Comparison of ENCODE assay signal across 9 mouse cellular contexts in the genomic region with DNA sequence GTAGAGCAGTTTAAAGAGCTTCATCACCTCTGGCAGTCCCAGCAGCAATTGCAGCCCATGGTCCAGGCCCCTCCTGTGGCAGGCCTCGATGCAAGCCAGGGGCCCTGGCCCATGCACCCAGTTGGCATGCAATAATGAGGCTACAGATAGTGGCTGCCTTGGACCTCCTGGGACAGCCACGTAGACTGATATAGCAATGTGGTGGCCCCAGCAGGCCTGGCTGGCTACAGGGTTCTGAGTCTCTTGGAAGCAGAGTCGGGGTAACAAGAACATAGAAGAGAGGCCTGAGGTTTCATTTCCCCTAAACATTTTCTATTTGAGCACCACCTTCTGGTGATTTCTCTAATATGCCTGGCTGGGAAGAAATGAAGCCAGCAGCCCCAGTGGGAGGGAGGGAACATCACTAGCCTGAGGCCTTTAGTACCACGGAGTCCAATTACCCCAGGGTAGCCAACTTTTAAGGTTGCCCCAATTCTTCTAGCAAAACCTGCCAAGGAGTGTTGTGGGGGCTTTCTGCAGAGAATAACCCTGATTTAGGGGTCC. TPM values are rescaled to one million over a fixed set of nuclear protein-coding genes. Genes with fewer than 3 reads are reported as not detected.
DNase-seq lines count a peak whose midpoint lies in the region; ATAC-seq and TF ChIP-seq lines count a peak whose summit lies in the region.
"Had no signal": no experiment of that assay in that cellular context is flagged by ENCODE, and none has a peak within 500 bp of the region (broad histone marks: within the 10 kb centered on the region; RNA-seq: fewer than 3 reads in every experiment).

No protein-coding gene starts in this region.

- no peak for DNase-seq in spleen, adult 2 months (ENCODE audit: low read depth in 1 of 2, low spot score in 2 of 2)
- DNase-seq in spleen, postnatal 14 days (ENCODE audit: low spot score in 2 of 2), result no peak
- DNase-seq in adrenal gland, adult (ENCODE audit: inconsistent age in 2 of 2, low spot score in 1 of 2), result no peak
- DNase-seq in left cerebral cortex, adult 11 months (ENCODE audit: low spot score), result no peak
- DNase-seq: lung, adult 18-20 months had no signal

- H3K4me1 ChIP-seq in intestine, embryonic 15.5 days (replicated peaks), result no peaks in the 10 kb centered on the region
- no peaks in the 10 kb centered on the region for H3K4me1 ChIP-seq in intestine, embryonic 16.5 days (ENCODE audit: control insufficient read depth, insufficient read depth, low read length)
- H3K4me1 ChIP-seq in spleen, adult 2 months (ENCODE audit: control insufficient read depth, insufficient read depth, insufficient read length), result peaks cover 4% of the 10 kb centered on the region; the same call in 1 of the 2 replicates

- TF ChIP-seq POLR2A in spleen, adult 2 months (IDR thresholded peaks at IDR 0.05; ENCODE audit: low read depth, low read length), result no peak

- 72% methylated on average over 4 of the region's 4 CpGs for WGBS in intestine, embryonic 15.5 days
- WGBS in intestine, embryonic 16.5 days, result 77% methylated on average over 4 of the region's 4 CpGs
- 44% methylated on average over 4 of the region's 4 CpGs for WGBS in spleen, adult 2 months

- no peak overlapping the region for H3K4me2 ChIP-seq in intestine, embryonic 15.5 days (replicated peaks)
- H3K4me2 ChIP-seq in intestine, embryonic 16.5 days (ENCODE audit: low read depth, low read length), result no peak overlapping the region
- H3K4me2 ChIP-seq: heart, embryonic 13.5 days had no signal

- no peaks in the 10 kb centered on the region for H3K9me3 ChIP-seq in intestine, embryonic 15.5 days
- H3K9me3 ChIP-seq in intestine, embryonic 16.5 days (ENCODE audit: control insufficient read depth, low read length), result no peaks in the 10 kb centered on the region
- H3K9me3 ChIP-seq: heart, embryonic 13.5 days had no signal

- H3K27ac ChIP-seq in intestine, embryonic 15.5 days, result no peak overlapping the region
- no peak overlapping the region for H3K27ac ChIP-seq in intestine, embryonic 16.5 days (ENCODE audit: low read length)
- H3K27ac ChIP-seq in spleen, adult 2 months (ENCODE audit: insufficient read depth, low read length), result peak overlapping the region; percentile 23
- H3K27ac ChIP-seq: heart, embryonic 13.5 days had no signal

- no peak overlapping the region for H3K9ac ChIP-seq in intestine, embryonic 15.5 days
- H3K9ac ChIP-seq in intestine, embryonic 16.5 days (ENCODE audit: low read depth, low read length), result no peak overlapping the region
- H3K9ac ChIP-seq: heart, embryonic 13.5 days had no signal

- ATAC-seq in intestine, embryonic 15.5 days, result 0 out of 2 replicates have a peak, but pooled peaks have one; percentile 26
- no peak for ATAC-seq in intestine, embryonic 16.5 days
- peak; percentile 86 for ATAC-seq in granulocyte monocyte progenitor cell, adult 5-6 weeks (replicated peaks; ENCODE audit: poor library complexity, severe bottlenecking)

- H3K4me3 ChIP-seq in intestine, embryonic 15.5 days (replicated peaks), result no peak overlapping the region
- no peak overlapping the region for H3K4me3 ChIP-seq in intestine, embryonic 16.5 days (ENCODE audit: low read length)
- no peak overlapping the region for H3K4me3 ChIP-seq in spleen, adult 2 months (ENCODE audit: extremely low read depth, insufficient read depth, insufficient read length)
- H3K4me3 ChIP-seq: heart, embryonic 13.5 days had no signal

- H3K27me3 ChIP-seq in intestine, embryonic 15.5 days (replicated peaks), result no peaks in the 10 kb centered on the region
- H3K27me3 ChIP-seq in intestine, embryonic 16.5 days (replicated peaks; ENCODE audit: control insufficient read depth, insufficient read depth, low read length), result no peaks in the 10 kb centered on the region
- no peaks in the 10 kb centered on the region for H3K27me3 ChIP-seq in spleen, adult 2 months (ENCODE audit: control insufficient read depth, insufficient read depth, low read length)
- H3K27me3 ChIP-seq: heart, embryonic 13.5 days had no signal

- peaks cover 7% of the 10 kb centered on the region; the same call in 1 of the 2 replicates for H3K36me3 ChIP-seq in intestine, embryonic 15.5 days
- H3K36me3 ChIP-seq in intestine, embryonic 16.5 days (ENCODE audit: control insufficient read depth, insufficient read depth, low read length), result peaks cover 7% of the 10 kb centered on the region; the same call in 1 of the 2 replicates
- peaks cover 44% of the 10 kb centered on the region for H3K36me3 ChIP-seq in spleen, adult 2 months (ENCODE audit: control insufficient read depth, insufficient read depth, low read length)

- peak; percentile 33; the same call in 1 of the 2 replicates for TF ChIP-seq CTCF in spleen, adult 2 months (IDR thresholded peaks at IDR 0.05; ENCODE audit: extremely low read depth, insufficient read depth, insufficient read length, insufficient replicate concordance)

RNA-seq across cellular contexts. Expression of a gene that starts 10.3 kb away (rescaled TPM):
- 6.7 and 7.1 TPM in 2 replicates for polyA plus RNA-seq in intestine, embryonic 15.5 days (2015; fragmentation: Nextera tagmentation; extraction: Ambion mirVana)
- polyA plus RNA-seq in intestine, embryonic 16.5 days (2015; fragmentation: Nextera tagmentation; extraction: Ambion mirVana), result 7.4 and 8.5 TPM in 2 replicates
- 136 and 178 TPM in 2 replicates for polyA plus RNA-seq in spleen, adult 2 months (2012; rRNA removed)
- 20.2 and 22.6 TPM in 2 replicates for total RNA-seq in granulocyte monocyte progenitor cell, adult 5-6 weeks (2014; fragmentation: Nextera tagmentation)
- total RNA-seq in granulocyte monocyte progenitor cell, adult 5-6 weeks (2017), result 13.7 and 19.6 TPM in 2 replicates

RNA-seq across cellular contexts. Expression of a gene that starts 29.0 kb away (rescaled TPM):
- polyA plus RNA-seq in intestine, embryonic 15.5 days (2015; fragmentation: Nextera tagmentation; extraction: Ambion mirVana), result 13.7 and 15.5 TPM in 2 replicates
- 10.9 and 12.0 TPM in 2 replicates for polyA plus RNA-seq in intestine, embryonic 16.5 days (2015; fragmentation: Nextera tagmentation; extraction: Ambion mirVana)
- 10.1 and 10.2 TPM in 2 replicates for polyA plus RNA-seq in spleen, adult 2 months (2012; rRNA removed)
- not detected in 2 replicates for total RNA-seq in granulocyte monocyte progenitor cell, adult 5-6 weeks (2014; fragmentation: Nextera tagmentation)
- 0.15 and 0.22 TPM in 2 replicates for total RNA-seq in granulocyte monocyte progenitor cell, adult 5-6 weeks (2017)

Comparison
In these comparisons a context has a peak if more than half of its experiments do, and no peak if none do; other contexts are left out.
1. RNA of a gene that starts 10.3 kb away (polyA plus RNA-seq): 136 to 178 TPM in spleen, adult 2 months; 7.4 to 8.5 TPM in intestine, embryonic 16.5 days and 6.7 to 7.1 TPM in intestine, embryonic 15.5 days; every median in the first group is over 10 times any median in the second.